Mouse (Mus musculus) cortical plate, adult 2 months (tissue): ENCODE measurements around the gene Nfe2l3.

Experiments used
- CTCF ChIP-seq: fragments of 200-500 bp; IDR thresholded peaks from 2 replicates; pipeline ENCODE4 v1.5.1; 2011; ENCODE audit warnings: mild to moderate bottlenecking, control low read depth, low read length; ENCODE audit not compliant: insufficient read depth; ENCODE audit errors: extremely low read depth
- POLR2A ChIP-seq: fragments of 200-500 bp; IDR thresholded peaks from 2 replicates; pipeline ENCODE4 v1.6.1; 2011; ENCODE audit warnings: mild to moderate bottlenecking, low read length, control low read depth; ENCODE audit not compliant: insufficient read depth; ENCODE audit errors: extremely low read depth

- TF ChIP-seq POLR2A (no peak), CTCF (no peak)
Measured at GRCm38 (mm10) chr6:51399113-51399518, 33.4 kb upstream of the Nfe2l3 start.
